Mouse (Mus musculus) testis, adult 2 months (tissue): ENCODE results near the gene Zfp790. TPM values are rescaled to one million over a fixed set of nuclear protein-coding genes. Genes with fewer than 3 reads are reported as not detected.

Experiments
- H3K27ac ChIP-seq: fragments of 200-500 bp; 2 replicates; pipeline ENCODE4 v1.5.1; 2012; ENCODE audit warnings: low read depth, low read length; ENCODE audit not compliant: control insufficient read depth, insufficient read depth
- H3K27me3 ChIP-seq: fragments of 200-500 bp; 2 replicates; pipeline ENCODE4 v1.6.1; 2012; ENCODE audit warnings: mild to moderate bottlenecking, low read length, moderate library complexity; ENCODE audit not compliant: control insufficient read depth, insufficient read depth
- H3K36me3 ChIP-seq: fragments of 200-500 bp; 2 replicates; pipeline ENCODE4 v1.6.1; 2012; ENCODE audit warnings: mild to moderate bottlenecking, low read length; ENCODE audit not compliant: control insufficient read depth, insufficient read depth
- H3K4me1 ChIP-seq: fragments of 200-500 bp; 2 replicates; pipeline ENCODE4 v1.6.1; 2012; ENCODE audit warnings: low read length; ENCODE audit not compliant: control insufficient read depth, insufficient read depth
- H3K4me3 ChIP-seq: fragments of 200-500 bp; 2 replicates; pipeline ENCODE4 v1.5.1; 2012; ENCODE audit warnings: low read depth, mild to moderate bottlenecking, low read length, moderate library complexity, mixed read lengths; ENCODE audit not compliant: control insufficient read depth
- CTCF ChIP-seq: fragments of 200-500 bp; IDR thresholded peaks from 2 replicates; pipeline ENCODE4 v1.5.1; 2012; ENCODE audit warnings: low read depth, mild to moderate bottlenecking, inconsistent platforms, low read length, moderate library complexity; ENCODE audit not compliant: control insufficient read depth, insufficient read depth, insufficient replicate concordance
- POLR2A ChIP-seq: fragments of 200-500 bp; IDR thresholded peaks from 2 replicates; pipeline ENCODE4 v1.6.1; 2012; ENCODE audit warnings: low read depth, mild to moderate bottlenecking, inconsistent platforms, low read length, moderate library complexity; ENCODE audit not compliant: control insufficient read depth
- polyA plus RNA-seq: library from polyadenylated mRNA; depleted of rRNA; stranded (reverse); fragments of >200 nt; gene quantifications from 2 replicates; pipeline ENCODE4 v1.2.3, GENCODE M21; 2012; rRNA removed

Zfp790 gene
- polyA plus RNA-seq: 0.68 and 0.81 TPM in 2 replicates

DNA sequence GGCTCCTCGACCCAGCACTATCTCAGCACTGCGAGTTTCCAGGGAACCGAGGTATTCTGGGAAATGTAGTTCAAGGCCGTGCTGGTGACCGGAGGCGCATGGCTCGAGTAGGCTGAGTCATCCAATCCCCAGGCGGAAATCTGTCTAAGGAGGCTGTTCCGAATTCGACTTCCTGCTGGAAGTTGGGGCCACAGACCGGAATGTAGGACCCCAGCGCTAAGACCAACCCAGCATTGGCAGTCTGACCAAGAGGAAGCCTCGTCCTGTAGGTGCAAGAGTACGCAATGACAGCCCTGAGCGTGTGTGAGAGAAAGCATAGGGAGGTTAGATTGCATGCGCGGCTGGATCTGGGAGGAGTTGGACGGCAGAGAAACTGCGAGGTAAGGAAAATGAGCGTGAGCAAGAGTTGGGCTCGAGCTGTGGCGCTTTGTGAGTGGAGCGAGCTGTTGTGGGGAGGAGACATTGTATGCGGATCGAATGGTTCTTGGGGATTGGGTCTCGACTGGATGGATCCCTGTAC lies at the start of gene Zfp790:
Gene Zfp790 (plus strand): TSS at position 205 of the 520 bp plus-strand sequence.
- H3K4me3 ChIP-seq: peak within 1 kb of the TSS; percentile 98
- peaks cover 15% of the 10 kb centered on the region for H3K4me1 ChIP-seq
- no peaks in the 10 kb centered on the region for H3K36me3 ChIP-seq
- no peaks in the 10 kb centered on the region for H3K27me3 ChIP-seq
- peak within 1 kb of the TSS; percentile 92 for H3K27ac ChIP-seq
- TF ChIP-seq POLR2A: 0 out of 2 replicates have a peak, but pooled peaks have one; percentile 48
- no peak; the same call in 1 of the 2 replicates for TF ChIP-seq CTCF

DNA sequence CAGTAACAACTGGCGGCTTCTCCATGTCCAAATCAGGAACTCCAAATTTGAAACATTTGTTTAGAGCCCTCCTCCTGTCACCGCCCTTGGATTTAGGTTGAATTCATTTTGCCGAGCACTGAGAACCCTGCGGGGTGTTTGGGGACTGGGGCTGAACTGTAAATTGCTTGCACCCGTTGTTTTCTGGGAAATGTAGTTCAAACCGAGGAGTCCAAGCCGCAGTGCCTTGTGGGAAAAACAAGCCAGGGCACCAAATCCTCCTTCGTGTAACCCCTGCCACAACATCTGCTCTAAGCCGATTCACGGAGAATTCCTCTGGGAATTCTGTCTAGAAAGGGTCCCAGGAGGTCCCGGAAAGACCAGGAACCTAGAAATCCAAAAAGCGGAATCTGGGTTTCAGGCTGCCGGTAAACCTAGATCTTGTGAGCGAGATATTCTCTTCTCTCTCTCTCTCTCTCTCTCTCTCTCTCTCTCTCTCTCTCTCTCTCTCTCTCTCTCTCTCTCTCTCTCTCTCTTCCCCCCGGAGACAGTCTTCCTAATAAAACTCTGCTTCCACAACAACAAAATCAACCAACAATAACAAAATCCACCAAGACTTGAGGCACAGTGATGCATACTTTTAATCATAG lies 48.7 kb upstream of the Zfp790 start:
- Histone ChIP-seq H3K27me3 (no peaks in the 10 kb centered on the region), H3K4me3 (peak overlapping the region; percentile 59), H3K36me3 (no peaks in the 10 kb centered on the region), H3K4me1 (peaks cover 5% of the 10 kb centered on the region), H3K27ac (peak overlapping the region; percentile 12; the same call in 1 of the 2 replicates)
- TF ChIP-seq POLR2A (no peak), CTCF (no peak)

DNA sequence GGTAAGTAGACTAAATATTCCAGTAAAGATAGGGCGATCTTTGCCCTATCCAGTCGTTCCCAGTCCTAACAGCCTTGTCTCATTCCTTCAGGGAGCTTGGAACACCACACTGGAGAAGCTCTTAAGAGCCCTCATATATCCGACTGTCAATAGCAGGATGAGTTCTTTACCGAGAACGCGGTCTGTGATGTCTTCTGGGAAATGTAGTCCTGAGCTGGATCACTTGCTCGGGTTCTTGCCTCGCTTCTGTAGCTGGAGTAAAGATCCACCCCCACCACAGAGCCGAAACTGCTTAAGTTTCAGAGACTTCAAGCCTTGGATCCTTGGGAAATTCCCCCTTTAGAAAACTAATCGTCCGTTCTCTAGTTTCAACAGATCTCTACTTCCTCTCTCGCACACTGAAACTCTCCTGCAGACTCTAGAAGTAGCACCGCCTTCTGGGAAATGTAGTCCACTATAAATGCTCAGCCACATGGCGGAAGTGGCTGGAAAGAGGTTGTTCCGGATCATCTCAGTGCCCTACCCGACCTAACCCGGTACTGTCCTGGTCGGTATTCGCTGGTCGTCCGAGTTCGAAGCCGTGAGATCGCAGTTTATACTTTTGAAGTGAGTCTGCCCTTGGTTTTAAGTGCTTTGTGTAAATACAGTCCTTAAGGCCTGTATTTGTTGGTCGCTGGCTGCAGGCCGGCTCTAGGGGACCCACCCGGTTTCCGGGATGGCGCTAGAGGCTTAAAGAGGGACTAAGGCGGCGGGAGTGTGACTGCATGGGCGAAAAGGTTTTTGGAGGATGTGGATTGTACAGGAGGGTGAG lies 47.6 kb upstream of the Zfp790 start, which contains the start of gene Zfp84:
Gene Zfp84 (plus strand): TSS at position 463 of the 811 bp plus-strand sequence.
- no peak for TF ChIP-seq CTCF
- peak; percentile 75 for TF ChIP-seq POLR2A
- H3K4me3 ChIP-seq: peak within 1 kb of the TSS; percentile 95
- no peaks in the 10 kb centered on the region for H3K27me3 ChIP-seq
- H3K36me3 ChIP-seq: no peaks in the 10 kb centered on the region
- H3K27ac ChIP-seq: peak within 1 kb of the TSS; percentile 89
- H3K4me1 ChIP-seq: peaks cover 5% of the 10 kb centered on the region

DNA sequence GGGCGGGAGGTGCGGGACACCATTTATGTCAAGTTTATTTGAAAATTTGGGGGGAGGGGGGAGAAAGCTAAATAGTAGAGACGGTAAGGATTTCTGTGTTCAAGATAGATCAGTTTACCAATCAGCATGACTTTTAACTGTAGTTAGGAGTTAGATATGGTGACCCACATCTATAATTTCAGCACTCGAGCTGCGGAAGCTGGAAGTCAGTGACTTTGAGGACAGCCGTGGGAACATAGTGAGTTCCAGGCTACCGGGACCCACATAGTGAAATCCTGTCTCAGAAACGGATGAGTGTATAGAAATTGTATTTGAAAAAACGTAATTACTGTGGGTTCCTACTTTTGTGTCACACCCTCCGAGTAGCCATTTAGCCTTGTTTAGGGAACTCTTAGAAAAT lies 46.9 kb upstream of the Zfp790 start:
- H3K4me1 ChIP-seq: peaks cover 5% of the 10 kb centered on the region
- H3K36me3 ChIP-seq: no peaks in the 10 kb centered on the region
- no peaks in the 10 kb centered on the region for H3K27me3 ChIP-seq
- H3K4me3 ChIP-seq: peak overlapping the region; percentile 95
- peak overlapping the region; percentile 76; the same call in 1 of the 2 replicates for H3K27ac ChIP-seq
- TF ChIP-seq CTCF: no peak
- TF ChIP-seq POLR2A: no peak

DNA sequence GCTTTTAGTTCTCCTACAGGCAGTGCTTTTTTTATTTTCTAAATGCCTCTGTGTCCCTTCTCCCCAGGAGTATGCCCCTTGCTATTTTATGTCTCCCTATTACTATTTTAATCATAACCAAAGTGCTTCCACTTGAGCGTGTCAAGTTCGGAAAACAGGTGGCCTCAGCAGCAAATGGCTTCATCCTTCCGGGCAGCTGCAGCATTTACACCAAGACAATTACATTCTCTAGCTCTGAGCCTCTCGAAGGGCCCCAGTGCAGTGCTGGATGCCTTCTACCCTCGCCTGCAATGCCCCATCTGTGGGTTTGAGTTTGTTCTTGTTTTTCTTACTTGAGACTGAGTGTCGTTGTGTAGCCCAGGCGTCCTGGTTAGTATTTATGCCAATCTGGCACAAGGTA lies 42.4 kb upstream of the Zfp790 start:
- Histone ChIP-seq H3K27me3 (no peaks in the 10 kb centered on the region), H3K4me3 (no peak overlapping the region), H3K36me3 (peaks cover 5% of the 10 kb centered on the region), H3K4me1 (no peaks in the 10 kb centered on the region), H3K27ac (no peak overlapping the region)
- TF ChIP-seq CTCF: no peak
- no peak for TF ChIP-seq POLR2A

DNA sequence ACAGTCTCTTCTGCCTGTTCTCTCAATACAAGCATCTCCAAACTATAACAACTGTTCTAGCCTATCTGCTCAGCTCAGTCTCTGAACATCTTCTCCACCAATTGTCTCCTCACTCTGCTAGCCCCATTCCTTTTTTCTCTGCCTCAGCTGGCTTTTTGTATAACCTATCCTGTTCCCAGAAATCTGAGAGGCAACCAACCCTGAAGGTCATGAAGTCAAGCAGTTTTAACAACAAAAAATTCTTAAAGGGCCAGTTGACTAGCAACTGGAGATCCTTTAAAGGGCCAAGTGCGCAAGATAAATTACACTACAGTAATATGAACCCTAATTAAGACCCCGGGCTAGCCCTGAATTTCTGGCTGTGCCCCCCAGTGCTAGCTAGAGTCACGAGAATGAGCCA lies 41.5 kb upstream of the Zfp790 start:
- peaks cover 5% of the 10 kb centered on the region for H3K36me3 ChIP-seq
- H3K4me1 ChIP-seq: no peaks in the 10 kb centered on the region
- no peaks in the 10 kb centered on the region for H3K27me3 ChIP-seq
- no peak overlapping the region for H3K27ac ChIP-seq
- TF ChIP-seq POLR2A (no peak), CTCF (no peak)
- H3K4me3 ChIP-seq: no peak overlapping the region

DNA sequence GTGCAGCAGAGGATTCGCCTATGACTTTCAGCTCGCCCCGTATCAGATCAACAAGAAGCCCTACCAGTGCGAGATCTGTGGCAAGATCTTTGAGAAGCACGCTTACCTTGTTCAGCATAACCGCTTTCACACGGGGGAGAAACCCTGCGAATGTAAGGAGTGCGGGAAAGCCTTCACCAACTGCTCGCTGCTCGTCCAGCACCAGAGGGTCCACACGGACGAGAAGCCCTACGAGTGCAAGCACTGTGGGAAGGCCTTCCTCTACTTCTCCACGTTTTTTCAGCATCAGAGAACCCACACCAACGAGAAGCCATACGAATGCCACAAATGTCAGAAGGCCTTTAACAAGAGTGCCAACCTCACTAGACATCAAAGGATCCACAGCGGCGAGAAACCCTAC lies 39.3 kb upstream of the Zfp790 start:
- Histone ChIP-seq H3K4me1 (no peaks in the 10 kb centered on the region), H3K27ac (no peak overlapping the region), H3K4me3 (no peak overlapping the region), H3K27me3 (no peaks in the 10 kb centered on the region), H3K36me3 (peaks cover 5% of the 10 kb centered on the region)
- TF ChIP-seq CTCF (no peak), POLR2A (no peak)
